17 mouse cellular contexts compared by ENCODE assay signal in the genomic region with DNA sequence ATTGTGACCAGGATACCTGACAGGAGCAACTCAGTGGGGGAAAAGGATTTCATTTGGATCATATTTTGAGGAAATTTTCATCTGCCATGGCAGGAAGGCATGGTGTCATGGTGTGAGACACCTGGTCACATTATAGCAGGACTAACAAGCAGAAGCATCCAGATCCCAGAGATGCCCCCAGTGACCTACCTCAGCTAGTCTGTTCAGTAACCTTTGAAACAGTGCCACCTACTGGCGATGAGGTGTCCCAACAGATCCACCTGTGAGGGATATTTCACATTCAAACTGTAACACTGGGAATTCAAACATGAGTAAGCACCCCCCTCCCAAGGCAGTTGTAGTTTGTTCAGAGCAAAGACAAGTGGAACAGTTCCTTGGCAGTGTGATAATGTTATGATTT.
DNase-seq lines count a peak whose midpoint lies in the region; TF ChIP-seq lines count a peak whose summit lies in the region.
"Had no signal": no experiment of that assay in that cellular context is flagged by ENCODE, and none has a peak within 500 bp of the region (broad histone marks: within the 10 kb centered on the region; RNA-seq: fewer than 3 reads in every experiment).

No protein-coding gene starts in this region.

- 77% methylated on average over 1 of the region's 1 CpGs for WGBS in bone marrow, adult 2 months

- peaks cover 7% of the 10 kb centered on the region for H3K9me3 ChIP-seq in E14TG2a.4 (ENCODE audit: low read length)
- H3K9me3 ChIP-seq: embryonic facial prominence, embryonic 12.5 days; heart, embryonic 15.5 days; neural tube, embryonic 13.5 days had no signal

- no peak overlapping the region for H3K4me3 ChIP-seq in layer of hippocampus, adult 2 months
- no peak overlapping the region for H3K4me3 ChIP-seq in E14TG2a.4 (replicated peaks; ENCODE audit: low read length)
- no peak overlapping the region for H3K4me3 ChIP-seq in bone marrow, adult 2 months (replicated peaks; ENCODE audit: control insufficient read depth, low read depth, low read length)
- H3K4me3 ChIP-seq: embryonic facial prominence, embryonic 12.5 days; heart, embryonic 15.5 days; limb, embryonic 12.5 days; neural tube, embryonic 13.5 days had no signal

- H3K27ac ChIP-seq in layer of hippocampus, adult 2 months, result no peak overlapping the region
- no peak overlapping the region for H3K27ac ChIP-seq in bone marrow, adult 2 months (ENCODE audit: control insufficient read depth, insufficient read depth, low read depth, low read length, poor library complexity)
- H3K27ac ChIP-seq: embryonic facial prominence, embryonic 12.5 days; heart, embryonic 15.5 days; hindbrain, embryonic 14.5 days; limb, embryonic 12.5 days; neural tube, embryonic 13.5 days had no signal

- H3K27me3 ChIP-seq in E14TG2a.4 (ENCODE audit: insufficient read depth, low read length), result no peaks in the 10 kb centered on the region
- H3K27me3 ChIP-seq: embryonic facial prominence, embryonic 12.5 days; heart, embryonic 15.5 days; limb, embryonic 12.5 days; neural tube, embryonic 13.5 days had no signal

- no peaks in the 10 kb centered on the region for H3K4me1 ChIP-seq in E14TG2a.4 (replicated peaks; ENCODE audit: low read depth, low read length)
- H3K4me1 ChIP-seq in bone marrow, adult 2 months (ENCODE audit: control insufficient read depth, insufficient read depth, low read length), result no peaks in the 10 kb centered on the region
- H3K4me1 ChIP-seq: embryonic facial prominence, embryonic 12.5 days; heart, embryonic 15.5 days; limb, embryonic 12.5 days; neural tube, embryonic 13.5 days had no signal

- no peak for TF ChIP-seq POLR2A in bone marrow, adult 2 months (IDR thresholded peaks at IDR 0.05; ENCODE audit: borderline replicate concordance, control insufficient read depth, low read depth, low read length)

- TF ChIP-seq CTCF in layer of hippocampus, adult 2 months (conservative IDR thresholded peaks at IDR 0.05), result peak; percentile 55
- TF ChIP-seq CTCF in E14TG2a.4 (conservative IDR thresholded peaks at IDR 0.05; ENCODE audit: low read length), result peak; percentile 54
- TF ChIP-seq CTCF in bone marrow, adult 2 months (IDR thresholded peaks at IDR 0.05; ENCODE audit: control insufficient read depth, insufficient read depth, low read length), result 0 out of 2 replicates have a peak, but pooled peaks have one; percentile 20

- H3K36me3 ChIP-seq in E14TG2a.4 (ENCODE audit: insufficient read depth, low read length), result peaks cover 33% of the 10 kb centered on the region

- DNase-seq in cerebellum, adult 11-12 months, result peak; percentile 39
- no peak for DNase-seq in cerebellum, adult 9-11 months
- DNase-seq in layer of hippocampus, adult 2 months (ENCODE audit: low spot score in 2 of 2), result no peak
- no peak for DNase-seq in layer of hippocampus, postnatal 25 days (ENCODE audit: extremely low spot score in 1 of 2, low spot score in 1 of 2)
- no peak for DNase-seq in thymus, postnatal 14 days
- no peak for DNase-seq in adrenal gland, adult 18-20 months (ENCODE audit: low spot score in 2 of 2)
- DNase-seq: adrenal gland, postnatal 14 days; cerebellum, adult 9-10 months; gastrocnemius, postnatal 14 days; lung, postnatal 36 days had no signal
